Mouse (Mus musculus) heart, adult 11 months (tissue): ENCODE measurements around the gene Wbp11.

ENCODE experiments used
- DNase-seq: peaks from one replicate; pipeline ENCODE4 v3.0.0; 2022

Gene Wbp11

GRCm38 (mm10) chr6:136827881-136828561, at the start of gene Wbp11:
Wbp11 (minus strand) TSS chr6:136828233.
- peak; percentile 100 for DNase-seq

- peak; percentile 98 for DNase-seq
Observed at GRCm38 (mm10) chr6:136875670-136876069, 47.6 kb upstream of the Wbp11 start, which contains the start of gene Mgp. Mgp (minus strand) TSS chr6:136875823.

- peak; percentile 91 for DNase-seq
Observed at GRCm38 (mm10) chr6:136874599-136874998, 46.6 kb upstream of the Wbp11 start.

- no peak for DNase-seq
Observed at GRCm38 (mm10) chr6:136868921-136869320, 40.9 kb upstream of the Wbp11 start.

- no peak for DNase-seq
Observed at GRCm38 (mm10) chr6:136866150-136866549, 38.1 kb upstream of the Wbp11 start.

- DNase-seq: no peak
Observed at GRCm38 (mm10) chr6:136865360-136865759, 37.3 kb upstream of the Wbp11 start.

GRCm38 (mm10) chr6:136861020-136861419, 33.0 kb upstream of the Wbp11 start:
- no peak for DNase-seq

- no peak for DNase-seq
Observed at GRCm38 (mm10) chr6:136858420-136858819, 30.4 kb upstream of the Wbp11 start.

GRCm38 (mm10) chr6:136857873-136858260, 29.8 kb upstream of the Wbp11 start:
- DNase-seq: peak; percentile 98

GRCm38 (mm10) chr6:136857186-136857872, 29.3 kb upstream of the Wbp11 start, which contains the start of gene Art4:
Art4 (minus strand) TSS chr6:136857733.
- DNase-seq: peak; percentile 96

- peak; percentile 94 for DNase-seq
Observed at GRCm38 (mm10) chr6:136856071-136856636, 28.1 kb upstream of the Wbp11 start.

- no peak for DNase-seq
Observed at GRCm38 (mm10) chr6:136855183-136855582, 27.1 kb upstream of the Wbp11 start.

- no peak for DNase-seq
Observed at GRCm38 (mm10) chr6:136854361-136854781, 26.3 kb upstream of the Wbp11 start.

GRCm38 (mm10) chr6:136852762-136853161, 24.7 kb upstream of the Wbp11 start:
- no peak for DNase-seq

GRCm38 (mm10) chr6:136852348-136852747, 24.3 kb upstream of the Wbp11 start:
- DNase-seq: no peak

- peak; percentile 67 for DNase-seq
Observed at GRCm38 (mm10) chr6:136850267-136850666, 22.2 kb upstream of the Wbp11 start.

GRCm38 (mm10) chr6:136848971-136849370, 20.9 kb upstream of the Wbp11 start:
- DNase-seq: no peak

GRCm38 (mm10) chr6:136848399-136848798, 20.4 kb upstream of the Wbp11 start:
- no peak for DNase-seq

- peak; percentile 95 for DNase-seq
Observed at GRCm38 (mm10) chr6:136847790-136848189, 19.8 kb upstream of the Wbp11 start.

GRCm38 (mm10) chr6:136847267-136847666, 19.2 kb upstream of the Wbp11 start:
- DNase-seq: peak; percentile 70

GRCm38 (mm10) chr6:136845706-136846480, 17.9 kb upstream of the Wbp11 start:
- DNase-seq: peak; percentile 64

- DNase-seq: no peak
Observed at GRCm38 (mm10) chr6:136844903-136845302, 16.9 kb upstream of the Wbp11 start.

GRCm38 (mm10) chr6:136837323-136837722, 9.3 kb upstream of the Wbp11 start:
- peak; percentile 86 for DNase-seq
